Mouse (Mus musculus) left cerebral cortex, adult 8-10 months (tissue): ENCODE data around the gene Tesmin. TPM values are rescaled to one million over a fixed set of nuclear protein-coding genes. Genes with fewer than 3 reads are reported as not detected.

Source experiments
- DNase-seq, 2 experiments: peaks; one replicate each; pipeline ENCODE4 v3.0.0; 2022; ENCODE audit warnings: low spot score in 2 of 2
- total RNA-seq, 4 experiments: library from RNA; stranded (reverse); gene quantifications; 2 replicates each; pipeline ENCODE4 v1.2.4; 2022

The Tesmin gene
- total RNA-seq, 4 experiments from 2014 or later = 0.33 to 0.34 TPM; not detected in 2

DNA sequence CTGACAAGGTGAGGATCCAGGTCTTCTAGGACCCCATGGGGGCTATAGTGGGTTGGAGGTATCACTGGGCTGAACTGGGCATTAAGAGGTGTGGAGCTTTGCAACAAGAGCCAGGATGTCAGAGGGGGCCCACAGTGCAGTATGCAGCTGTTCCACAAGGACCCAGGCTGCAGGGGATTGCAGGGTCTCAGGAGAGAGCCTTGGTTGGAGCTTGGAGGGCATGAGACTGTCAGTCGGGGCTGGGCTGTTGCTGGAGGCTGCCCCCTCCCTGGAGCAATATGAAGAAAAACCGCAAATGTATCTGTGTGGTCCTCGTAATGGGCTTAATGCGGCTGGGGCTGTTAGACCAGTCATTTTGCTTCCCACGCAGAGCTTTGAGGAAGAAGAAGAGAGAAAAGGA lies 52.0 kb downstream of the Tesmin start:
- no peak for DNase-seq

DNA sequence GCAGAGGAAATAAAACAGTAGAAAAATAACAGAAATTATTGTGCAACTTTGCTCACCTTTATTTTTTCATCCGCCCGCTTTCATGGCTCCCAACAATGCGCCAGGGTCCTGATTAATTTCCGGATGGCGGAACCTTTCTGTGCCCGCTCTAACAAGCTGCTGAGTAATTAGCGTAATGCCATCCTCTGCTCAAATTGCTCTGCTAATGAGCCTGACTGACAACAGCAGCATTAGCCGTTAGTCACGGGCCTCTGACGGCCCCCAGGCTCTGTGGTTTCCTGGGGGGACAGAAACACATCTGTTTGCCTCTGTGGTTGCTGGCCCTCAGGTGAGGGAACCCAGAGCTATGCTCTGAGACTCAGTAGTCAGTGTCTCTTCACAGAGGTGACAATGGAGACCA lies 52.4 kb downstream of the Tesmin start:
- no peak for DNase-seq

DNA sequence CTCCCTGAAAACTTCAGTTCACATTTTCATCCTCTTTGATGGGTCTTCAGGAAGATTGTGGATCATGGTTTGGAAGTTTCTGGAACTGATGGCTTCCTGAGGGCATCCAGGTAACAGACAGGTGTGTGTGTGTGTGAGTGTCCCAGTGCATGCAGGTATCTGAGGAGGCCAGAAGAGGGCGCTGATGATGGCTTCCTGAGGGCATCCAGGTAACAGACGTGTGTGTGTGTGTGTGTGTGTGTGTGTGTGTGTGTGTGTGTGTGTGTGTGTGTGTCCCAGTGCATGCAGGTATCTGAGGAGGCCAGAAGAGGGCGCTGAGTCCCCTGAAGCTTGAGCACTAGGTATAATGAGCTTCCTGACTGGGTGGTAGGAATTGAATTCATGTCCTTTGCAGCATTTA lies 58.7 kb downstream of the Tesmin start:
- DNase-seq = no peak

DNA sequence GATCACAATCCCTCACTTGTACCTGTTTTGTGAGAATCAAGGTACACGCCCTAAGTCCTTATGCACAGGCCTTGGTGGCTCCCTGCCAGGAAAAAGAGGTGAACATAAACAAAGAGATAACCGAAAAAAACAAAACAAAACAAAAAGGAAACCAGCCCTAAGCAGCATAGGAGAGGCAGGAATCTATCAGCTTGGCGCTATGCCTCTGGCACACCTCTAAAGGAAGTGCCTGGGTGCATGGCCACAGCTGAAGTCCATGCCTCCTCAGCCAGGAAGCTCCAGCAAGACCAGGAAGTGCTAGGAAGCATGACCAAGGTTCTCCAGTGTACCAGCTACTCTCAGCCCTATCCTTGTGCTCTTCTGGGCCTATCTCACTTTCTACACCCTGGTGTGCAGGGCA lies 60.6 kb downstream of the Tesmin start:
- no peak for DNase-seq

GRCm38 (mm10) chr19:3450714-3451113 lies 62.1 kb downstream of the Tesmin start:
- DNase-seq = no peak

DNA sequence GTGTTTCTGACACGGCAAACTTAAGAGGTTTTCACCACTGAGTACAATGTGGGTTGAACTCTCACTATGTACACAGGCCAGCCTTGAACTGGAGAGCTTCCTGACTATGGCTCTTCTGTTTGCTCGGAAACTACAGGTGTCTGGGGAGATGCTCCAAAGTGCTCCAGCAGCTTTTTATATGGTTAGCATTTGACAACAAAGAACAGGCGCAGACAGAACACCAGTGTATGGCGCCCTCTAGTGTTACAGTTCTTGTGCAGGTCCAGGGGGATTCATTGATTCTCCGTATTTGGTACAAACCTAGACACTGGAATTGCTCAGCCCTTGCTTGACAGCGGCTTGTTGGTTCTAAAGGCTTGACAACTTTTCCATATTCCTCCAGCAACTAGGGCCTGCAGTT lies 62.5 kb downstream of the Tesmin start:
- DNase-seq = peak; percentile 33 to 44

DNA sequence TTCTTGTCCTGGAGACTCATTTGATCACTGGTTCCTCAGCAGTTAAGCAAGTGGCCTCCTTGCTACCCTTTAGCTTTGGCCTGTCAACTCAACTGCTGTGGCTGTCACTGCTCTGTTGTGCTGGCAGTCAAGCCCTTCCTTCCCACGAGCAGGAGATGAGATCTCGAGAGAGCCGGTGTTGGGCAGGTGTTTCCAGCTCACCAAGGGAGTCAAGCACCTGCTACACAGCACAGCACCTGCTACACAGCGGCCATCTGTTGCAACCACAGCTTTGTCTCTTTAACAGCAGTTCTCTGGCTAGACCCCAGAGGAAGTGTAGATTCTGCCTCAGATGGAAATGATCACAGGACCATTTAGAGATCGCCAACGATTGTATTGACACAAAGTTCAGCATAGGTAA lies 63.0 kb downstream of the Tesmin start:
- no peak for DNase-seq

Other genes with a start within 250 kb of the Tesmin start
- 10 to 100 TPM; 43.9 to 59.3 (median 46.7) TPM for gene Mrpl21, start 106.0 kb upstream of the Tesmin start, total RNA-seq
- 10 to 100 TPM; 10.9 to 11.9 (median 11.4) TPM for gene Ighmbp2, start 105.8 kb upstream of the Tesmin start, total RNA-seq
- 10 to 100 TPM; 22.4 to 29.3 (median 26.1) TPM for gene Cpt1a, start 66.5 kb upstream of the Tesmin start, total RNA-seq
- gene Gal, start 25.7 kb downstream of the Tesmin start, total RNA-seq = 1 to 10 TPM in 3 of 4 experiments, under 1 TPM in 1; 0.82 to 3.3 (median 1.6) TPM
- gene Ppp6r3, start 186.9 kb downstream of the Tesmin start, total RNA-seq = 10 to 100 TPM; 71.6 to 80.7 (median 78.8) TPM